Mouse (Mus musculus): ENCODE measurements around the gene Zfp710.

- TF ChIP-seq GATA1 (IDR thresholded peaks at IDR 0.05; ENCODE audit: low read length) (no peak), TAL1 (IDR thresholded peaks at IDR 0.05; ENCODE audit: low read length) (no peak)
Observed at GRCm38 (mm10) chr7:80035748-80036147, 11.1 kb downstream of the Zfp710 start.
